Mouse (Mus musculus): ENCODE results near the gene Sox3. TPM values are rescaled to one million over a fixed set of nuclear protein-coding genes. Genes with fewer than 3 reads are reported as not detected.

Gene Sox3
- not detected for total RNA-seq (2021)
- long read RNA-seq, experiment 1 = 0 reads
- long read RNA-seq, experiment 2 = 0 reads

DNA sequence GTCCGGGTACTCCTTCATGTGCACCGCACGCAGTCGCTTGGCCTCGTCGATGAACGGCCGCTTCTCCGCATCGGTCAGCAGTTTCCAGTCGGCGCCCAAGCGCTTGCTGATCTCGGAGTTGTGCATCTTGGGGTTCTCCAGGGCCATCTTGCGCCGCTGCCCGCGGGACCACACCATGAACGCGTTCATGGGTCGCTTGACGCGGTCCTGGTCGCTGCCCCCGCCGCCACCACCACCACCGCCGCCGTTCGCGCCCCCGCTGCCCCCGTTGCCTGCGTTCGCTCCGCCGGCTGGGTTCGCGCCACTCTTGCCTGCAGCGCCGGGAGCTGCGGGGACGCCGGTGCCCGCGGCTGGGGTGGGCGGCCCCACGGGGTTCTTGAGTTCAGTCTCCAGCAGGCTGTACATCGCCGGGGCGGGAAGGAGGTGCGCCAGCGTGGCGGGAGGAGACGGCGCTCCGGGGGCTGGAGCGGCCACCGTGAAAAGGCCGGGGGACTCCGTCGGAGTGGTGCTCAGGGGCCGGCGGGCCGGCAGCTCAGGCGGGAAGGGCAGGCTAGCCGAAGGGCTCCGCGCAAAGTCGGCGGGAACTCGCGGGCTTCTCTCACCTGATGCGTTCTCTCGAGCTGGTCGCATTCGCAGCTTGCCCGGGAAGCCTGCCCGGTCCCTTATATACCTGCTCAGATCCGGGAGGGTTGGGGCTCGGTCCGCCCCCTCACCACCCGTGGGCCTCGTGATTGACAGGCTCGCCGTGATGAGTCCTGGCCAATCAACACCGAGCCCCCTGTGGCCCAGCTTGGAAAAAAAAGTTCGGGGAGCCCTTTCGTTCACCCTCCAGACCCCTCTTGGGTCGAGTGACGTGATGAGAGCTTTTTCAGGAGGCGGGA lies at the start of gene Sox3:
Gene Sox3, minus strand, starts transcription at position 630 of the 881 bp plus-strand sequence.
- no peak for DNase-seq (ENCODE audit: low spot score)

DNA sequence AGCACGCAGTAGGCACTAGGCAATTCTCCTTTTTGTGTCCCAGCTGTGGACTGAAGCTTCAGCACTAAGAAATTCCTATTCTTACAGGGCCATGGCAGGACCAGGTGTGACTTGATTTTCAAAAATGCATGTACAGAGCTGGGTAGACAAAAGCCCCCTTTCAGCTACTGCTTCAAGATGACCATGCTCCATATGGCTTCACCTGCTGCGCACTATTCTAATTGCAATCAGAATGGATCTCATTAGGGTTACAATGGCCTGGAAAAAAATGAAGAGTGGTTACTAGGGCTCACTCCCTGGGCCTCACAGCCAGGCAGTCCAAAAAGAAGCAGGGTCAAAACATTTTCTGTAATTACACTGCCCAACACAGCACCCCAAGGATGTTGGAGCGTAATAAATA lies 47.0 kb upstream of the Sox3 start:
- no peak for DNase-seq (ENCODE audit: low spot score)

DNA sequence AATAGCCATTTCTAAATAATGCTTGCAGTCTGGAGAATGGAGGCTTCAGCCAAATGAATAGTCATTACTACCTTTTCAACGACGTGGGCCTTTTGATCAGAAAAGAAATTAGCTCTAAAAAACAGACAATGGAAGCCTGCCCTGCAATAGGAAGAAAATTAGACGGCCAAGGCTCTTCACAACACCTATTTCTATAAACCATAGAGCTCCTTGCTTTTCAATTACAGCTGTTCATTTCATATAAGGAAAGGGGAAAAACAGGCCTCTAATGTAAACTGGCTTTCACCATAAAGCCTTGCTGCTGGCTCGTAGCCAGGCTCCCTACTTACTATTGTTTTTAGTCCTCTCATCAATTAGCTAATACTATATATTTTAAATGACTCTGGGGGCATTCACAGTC lies 6.3 kb upstream of the Sox3 start:
- DNase-seq (ENCODE audit: low spot score) = no peak

DNA sequence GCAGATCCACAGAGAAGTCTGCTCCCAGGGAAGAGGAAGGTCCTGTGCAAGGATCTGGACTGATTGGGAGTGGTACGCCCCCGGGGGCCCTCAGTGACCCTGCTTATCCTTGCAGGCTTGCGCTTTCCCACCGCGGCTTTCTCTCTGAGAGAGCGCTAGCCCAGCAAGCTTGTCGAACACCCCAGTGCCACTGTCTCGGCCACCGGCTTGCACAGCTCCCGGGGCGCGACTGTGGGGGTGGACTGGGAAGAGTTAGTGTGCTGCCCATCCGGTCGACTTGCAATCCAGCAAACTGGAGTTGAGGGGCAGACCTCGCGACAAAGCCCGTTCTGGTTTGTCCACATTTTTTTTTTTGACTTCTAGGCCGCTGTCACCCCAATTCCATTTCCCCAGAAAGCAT lies 5.4 kb upstream of the Sox3 start:
- no peak for DNase-seq (ENCODE audit: low spot score)

DNA sequence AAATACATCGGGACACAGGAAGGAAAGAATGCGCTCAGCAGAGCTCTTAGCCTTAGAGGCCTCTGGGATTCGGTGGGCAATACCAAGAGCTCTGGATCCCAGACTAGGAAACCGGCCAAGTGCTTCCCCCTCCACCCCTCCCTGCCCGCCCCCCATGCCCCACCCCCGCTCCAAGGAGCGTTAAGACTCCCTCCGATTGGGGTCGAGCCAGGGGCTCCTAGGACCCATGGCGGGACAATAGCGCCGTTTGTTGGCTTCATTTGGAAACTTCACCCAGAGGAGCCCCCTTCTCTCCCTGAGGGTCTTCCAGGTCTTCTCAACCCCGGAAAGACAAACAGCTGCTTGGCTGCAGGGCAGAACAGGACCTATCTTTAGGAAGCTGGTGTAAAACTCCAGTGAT lies 3.1 kb upstream of the Sox3 start:
- DNase-seq (ENCODE audit: low spot score) = no peak

DNA sequence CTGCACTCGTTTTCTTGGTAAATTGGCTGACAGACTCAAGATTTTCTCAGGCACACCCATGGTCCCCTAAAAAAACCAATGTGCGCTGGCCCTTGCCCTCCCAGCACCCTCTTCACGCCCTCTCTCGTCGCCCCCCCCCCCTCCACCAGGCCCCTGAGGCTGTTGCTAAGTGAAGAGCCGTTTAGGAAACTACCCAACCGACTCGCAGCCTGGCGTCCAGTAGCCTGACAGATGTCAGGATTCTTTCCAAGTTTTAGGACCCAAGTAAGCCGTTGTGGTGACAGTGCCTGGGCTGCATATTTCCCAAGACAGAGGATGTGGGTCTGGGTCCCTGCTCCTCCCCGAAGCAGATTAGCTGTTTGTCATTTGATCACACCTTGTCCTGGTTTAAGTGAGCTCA lies 2.2 kb upstream of the Sox3 start:
- DNase-seq (ENCODE audit: low spot score) = no peak

DNA sequence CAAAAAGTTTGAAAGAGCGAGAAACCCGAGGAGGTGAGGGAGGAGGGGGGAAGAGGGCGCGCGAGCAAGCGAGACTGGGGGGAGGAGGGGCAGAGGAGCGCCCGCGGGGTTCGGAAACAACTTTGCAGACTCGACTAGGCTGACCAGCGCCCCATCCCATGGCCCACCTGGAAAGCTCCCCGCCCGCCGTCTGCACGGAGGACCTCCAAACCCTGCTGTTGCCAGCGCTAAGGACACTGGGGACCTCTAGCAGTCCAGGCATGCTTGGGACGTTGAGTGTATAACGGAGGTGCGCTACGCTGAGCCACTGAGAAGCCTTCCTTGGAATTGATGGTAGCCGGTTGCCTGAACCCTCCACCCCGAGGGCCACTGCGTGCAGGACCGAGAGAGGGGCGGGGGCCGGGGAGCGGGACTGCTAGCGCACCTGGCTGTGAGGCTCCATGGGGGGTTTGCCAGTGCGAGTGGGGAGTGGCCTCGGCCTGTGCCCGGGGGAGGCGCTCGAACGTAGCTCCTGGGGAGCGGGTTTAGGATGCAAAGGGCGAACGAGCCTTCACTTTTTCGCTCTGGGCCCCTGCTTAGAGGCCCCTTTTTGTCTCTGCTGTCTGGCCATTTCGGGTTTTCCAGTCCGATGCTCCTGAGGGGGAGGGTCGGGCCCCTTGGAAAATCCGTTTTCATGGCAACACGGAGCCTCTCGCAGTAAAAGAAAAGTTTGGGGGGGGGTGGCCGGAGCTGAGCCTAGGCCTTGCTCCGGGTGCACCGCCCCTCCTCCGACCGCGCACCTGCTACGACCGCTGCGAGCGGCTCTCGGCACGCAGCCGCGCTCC lies 702 bp upstream of the Sox3 start:
- no peak for DNase-seq (ENCODE audit: low spot score)

DNA sequence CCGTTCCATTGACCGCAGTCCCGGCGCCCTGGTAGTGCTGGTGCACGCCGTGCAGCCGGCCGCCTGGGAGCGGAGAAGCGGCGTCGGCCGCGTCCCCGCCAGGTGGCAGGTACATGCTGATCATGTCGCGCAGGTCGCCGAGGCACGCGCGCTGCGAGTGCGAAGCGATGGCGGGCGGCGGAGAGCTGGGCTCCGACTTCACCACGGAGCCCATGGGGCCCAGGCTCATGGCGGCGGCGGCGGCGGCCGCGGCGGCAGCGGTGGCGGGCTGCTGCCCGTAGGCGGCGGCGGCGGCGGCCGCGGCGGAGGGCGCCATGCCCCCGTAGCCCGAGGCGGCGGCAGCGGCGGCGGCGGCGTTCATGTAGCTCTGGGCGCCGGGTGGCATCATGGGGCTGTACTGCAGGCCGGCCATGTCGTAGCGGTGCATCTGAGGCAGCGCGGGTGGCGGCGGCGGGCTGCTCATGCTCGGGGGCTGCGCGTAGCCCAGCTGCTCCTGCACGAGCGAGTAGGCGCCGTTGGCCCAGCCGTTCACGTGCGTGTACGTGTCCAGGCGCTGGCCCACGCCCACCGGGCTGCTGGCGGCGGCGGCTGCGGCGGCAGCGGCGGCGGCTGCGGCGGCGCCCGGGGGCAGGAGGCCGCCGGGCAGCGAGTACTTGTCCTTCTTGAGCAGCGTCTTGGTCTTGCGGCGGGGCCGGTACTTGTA lies 981 bp downstream of the Sox3 start:
- DNase-seq (ENCODE audit: low spot score) = no peak

DNA sequence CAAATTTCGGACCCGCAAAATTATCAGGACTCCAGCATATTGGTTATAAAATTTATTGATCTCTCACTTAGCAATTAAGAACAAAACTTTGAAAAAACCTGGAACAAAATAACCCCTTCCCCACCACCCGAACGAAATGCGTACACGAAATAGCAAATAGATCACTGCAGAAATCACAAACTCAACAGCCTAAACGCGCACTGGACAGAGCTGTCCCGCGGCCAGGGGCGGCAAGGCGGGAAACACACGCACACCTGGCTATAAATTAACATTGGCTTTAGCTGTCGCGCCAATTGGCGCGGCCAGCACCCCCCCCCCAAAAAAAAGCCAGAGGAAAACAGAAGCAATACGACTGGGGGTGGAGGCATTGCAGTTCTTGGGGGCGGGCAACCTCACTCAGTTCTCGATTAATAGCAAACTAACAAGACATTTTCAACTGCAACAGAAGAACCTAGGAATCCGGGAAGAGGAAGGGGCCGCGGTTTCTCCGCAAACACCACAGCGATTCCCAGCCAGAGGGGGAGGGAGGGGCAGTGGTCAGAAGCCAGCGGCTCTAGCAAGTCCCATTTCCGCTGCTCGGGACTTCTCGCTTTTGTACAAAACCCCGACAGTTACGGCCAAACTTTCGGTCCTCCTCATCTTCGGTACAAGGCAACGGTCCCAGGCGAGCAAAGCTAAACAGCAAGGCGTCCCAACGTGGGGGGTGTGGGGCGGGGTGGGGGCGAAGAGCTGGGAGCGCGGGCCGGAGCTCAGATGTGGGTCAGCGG lies 1.7 kb downstream of the Sox3 start:
- DNase-seq (ENCODE audit: low spot score) = no peak

DNA sequence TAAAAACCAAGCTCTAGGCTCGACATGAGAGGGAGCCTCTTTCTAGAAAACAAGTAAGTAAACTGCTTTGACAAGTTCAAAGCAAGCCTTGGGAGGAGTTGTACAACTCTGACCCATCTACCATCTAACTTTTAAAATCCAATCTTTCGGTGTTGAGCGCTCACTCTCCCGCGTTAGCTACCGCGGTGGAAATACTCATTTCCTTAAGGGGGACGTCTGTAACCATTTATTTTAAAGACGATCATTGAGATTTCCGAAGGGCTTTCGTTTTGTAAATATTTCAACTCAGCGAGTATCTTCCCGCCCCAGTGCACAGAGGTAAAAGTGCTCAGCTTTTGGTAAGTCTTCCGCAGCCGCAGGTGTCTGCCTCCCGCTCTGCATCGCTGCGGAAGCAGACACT lies 2.6 kb downstream of the Sox3 start:
- DNase-seq (ENCODE audit: low spot score) = no peak

DNA sequence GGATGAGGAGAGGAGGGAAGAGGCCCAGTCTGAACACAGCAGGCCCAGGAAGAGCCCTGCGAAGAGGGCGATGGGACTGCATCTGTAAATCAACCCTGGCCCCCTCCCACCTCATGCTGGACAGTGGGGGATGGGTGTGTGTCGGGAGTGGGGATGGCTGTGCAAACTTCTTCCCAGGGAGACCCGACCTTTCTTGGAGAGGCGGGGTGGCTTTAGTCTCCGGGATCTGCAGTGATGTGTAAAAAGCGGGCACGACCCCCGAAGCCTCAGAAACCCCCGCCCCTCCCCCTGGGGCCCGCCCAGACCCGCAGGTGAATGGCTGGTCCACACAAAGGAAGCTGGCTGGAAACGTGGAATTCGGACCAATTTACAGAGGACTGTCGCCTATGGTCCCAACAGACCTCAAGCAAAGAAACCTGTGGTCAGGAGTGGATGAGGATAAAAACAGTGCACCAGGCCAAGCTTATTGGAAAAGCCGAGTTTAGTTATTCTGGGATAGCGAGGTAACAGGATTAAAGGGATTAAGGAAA lies 3.2 kb downstream of the Sox3 start:
- no peak for DNase-seq (ENCODE audit: low spot score)

All from gastrocnemius, adult 18-20 months (tissue).